Mouse (Mus musculus) ovary, postnatal 10 days (tissue): Measurements from ENCODE around the gene Foxn4.

Experiments used
- DNase-seq: peaks from one replicate; pipeline ENCODE4 v3.0.0; 2022; ENCODE audit warnings: low spot score

Foxn4 gene

DNA sequence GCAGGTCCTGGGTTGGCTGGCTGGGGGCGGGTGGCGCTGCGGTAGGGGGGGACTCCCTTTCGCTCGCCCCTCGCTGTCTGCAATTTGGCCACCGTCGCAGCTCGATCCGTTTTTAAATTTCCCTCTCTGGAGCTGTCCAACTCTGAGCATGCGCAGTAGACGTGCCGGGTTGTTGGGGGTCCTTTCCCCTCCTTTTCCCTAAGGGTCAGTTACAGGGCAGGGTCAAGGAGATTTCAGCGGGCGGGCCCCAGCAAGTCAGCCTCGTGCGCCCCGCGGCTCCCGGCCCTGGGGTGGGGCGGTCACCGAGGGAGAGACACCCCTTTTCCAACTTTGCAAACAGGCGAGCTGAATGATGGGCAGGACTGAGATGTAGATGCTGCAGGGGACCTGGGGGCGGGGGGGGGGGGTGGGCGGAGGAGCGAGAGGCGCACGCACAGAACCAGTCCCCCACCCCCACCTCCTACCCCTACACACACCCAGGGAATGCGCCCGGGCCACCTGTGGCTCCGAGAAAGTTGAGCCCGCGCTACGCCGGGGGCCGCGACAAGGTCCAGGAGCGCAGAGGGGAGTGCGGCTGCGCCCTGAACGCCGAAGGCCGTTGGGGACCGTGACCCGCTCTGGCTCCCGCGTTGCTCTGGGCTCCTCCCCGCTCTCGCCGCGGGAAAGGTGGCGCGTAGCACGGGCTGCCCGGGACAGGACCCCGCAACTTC, at the start of gene Foxn4:
Gene Foxn4, minus strand, starts transcription at position 115 of the 710 bp plus-strand sequence.
- no peak for DNase-seq

DNA sequence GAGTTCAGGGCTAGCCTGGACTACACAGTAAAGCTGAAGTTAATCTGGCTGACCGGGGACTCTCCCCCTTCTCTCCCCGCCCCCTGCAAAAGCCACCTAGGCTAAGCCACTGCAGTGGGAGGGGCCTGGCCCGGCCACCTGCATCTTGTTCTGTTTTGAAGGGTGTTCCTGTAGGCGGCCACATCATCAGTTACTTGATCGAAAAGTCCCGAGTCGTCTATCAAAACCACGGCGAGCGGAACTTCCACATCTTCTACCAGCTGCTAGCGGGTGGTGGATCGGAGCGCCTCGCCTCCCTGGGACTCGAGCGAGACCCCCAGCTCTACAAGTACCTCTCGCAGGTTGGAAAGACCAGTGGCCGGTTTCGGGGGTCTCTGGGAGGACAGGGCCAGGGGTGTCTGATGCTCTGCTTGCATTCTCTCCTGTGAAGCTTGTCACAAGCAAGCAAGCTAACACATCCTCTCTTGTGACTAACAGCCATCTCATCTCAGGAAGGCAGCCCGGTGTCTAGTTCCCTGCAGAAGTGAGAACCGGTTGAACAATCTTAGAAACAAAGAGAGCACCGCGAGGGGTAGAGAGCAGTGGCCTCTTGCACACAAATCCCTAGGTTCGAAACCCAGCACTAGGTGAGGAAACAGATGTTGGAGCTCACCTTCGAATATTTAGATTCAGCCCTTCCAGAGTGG, 49.6 kb upstream of the Foxn4 start:
- DNase-seq, result no peak

- DNase-seq, result no peak
These were observed 36.1 kb upstream of the Foxn4 start for GRCm38 (mm10) chr5:114309680-114310036.

GRCm38 (mm10) chr5:114308765-114309679, 35.4 kb upstream of the Foxn4 start:
- no peak for DNase-seq

GRCm38 (mm10) chr5:114306496-114306895, 32.9 kb upstream of the Foxn4 start:
- DNase-seq, result no peak

DNA sequence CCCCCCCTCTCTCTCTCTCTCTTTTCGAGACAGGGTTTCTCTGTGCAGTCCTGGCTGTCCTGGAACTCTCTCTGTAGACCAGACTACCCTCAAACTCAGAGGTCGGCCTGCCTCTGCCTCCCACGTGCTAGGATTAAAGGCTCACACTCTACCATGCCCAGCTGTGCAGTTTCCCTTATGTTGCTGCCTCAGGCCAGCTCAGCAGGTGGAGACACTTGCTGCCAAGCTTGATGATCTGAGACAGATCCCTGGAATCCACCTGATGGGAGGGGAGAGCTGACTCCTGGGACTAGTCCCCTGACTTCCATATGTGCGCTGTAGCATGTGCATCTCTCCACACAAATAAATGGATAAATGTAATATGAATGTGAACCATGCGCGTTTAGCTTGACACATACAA, 29.6 kb upstream of the Foxn4 start:
- DNase-seq, result no peak

GRCm38 (mm10) chr5:114299883-114300610, 26.4 kb upstream of the Foxn4 start:
- no peak for DNase-seq

DNA sequence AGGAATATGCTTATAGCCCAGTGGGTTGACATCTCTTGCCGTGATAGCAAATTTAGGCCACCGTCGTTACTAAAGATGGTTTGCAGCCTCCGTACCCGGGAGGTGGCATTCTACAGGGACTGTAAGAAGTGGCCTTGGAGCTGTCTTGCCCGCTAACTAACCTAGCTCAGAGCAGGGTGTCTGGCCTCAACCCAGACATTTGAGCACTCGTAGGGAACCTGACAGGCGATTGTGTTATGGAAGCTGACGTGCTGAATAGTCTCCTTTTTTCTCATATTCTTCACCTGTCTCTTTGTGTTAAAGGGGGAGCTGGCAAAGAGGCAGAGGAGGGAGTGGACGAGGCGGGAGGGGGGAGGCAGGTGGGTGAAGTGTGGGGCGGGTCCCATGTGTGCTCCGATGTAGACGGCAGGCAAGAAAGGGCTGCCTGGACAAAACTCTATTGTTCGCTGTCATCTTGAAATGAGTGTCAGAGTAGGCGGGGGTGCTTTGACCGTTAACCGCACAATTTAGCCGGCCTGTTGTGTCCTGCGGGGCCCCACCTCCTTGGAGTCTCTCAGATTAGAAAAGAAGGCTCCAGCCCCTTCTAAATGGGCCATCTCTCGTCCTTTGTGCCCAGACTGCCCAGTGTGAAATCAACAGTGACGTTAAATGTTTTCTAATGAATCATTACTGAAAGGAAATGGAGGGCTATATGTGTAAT, 25.7 kb upstream of the Foxn4 start:
- no peak for DNase-seq

DNA sequence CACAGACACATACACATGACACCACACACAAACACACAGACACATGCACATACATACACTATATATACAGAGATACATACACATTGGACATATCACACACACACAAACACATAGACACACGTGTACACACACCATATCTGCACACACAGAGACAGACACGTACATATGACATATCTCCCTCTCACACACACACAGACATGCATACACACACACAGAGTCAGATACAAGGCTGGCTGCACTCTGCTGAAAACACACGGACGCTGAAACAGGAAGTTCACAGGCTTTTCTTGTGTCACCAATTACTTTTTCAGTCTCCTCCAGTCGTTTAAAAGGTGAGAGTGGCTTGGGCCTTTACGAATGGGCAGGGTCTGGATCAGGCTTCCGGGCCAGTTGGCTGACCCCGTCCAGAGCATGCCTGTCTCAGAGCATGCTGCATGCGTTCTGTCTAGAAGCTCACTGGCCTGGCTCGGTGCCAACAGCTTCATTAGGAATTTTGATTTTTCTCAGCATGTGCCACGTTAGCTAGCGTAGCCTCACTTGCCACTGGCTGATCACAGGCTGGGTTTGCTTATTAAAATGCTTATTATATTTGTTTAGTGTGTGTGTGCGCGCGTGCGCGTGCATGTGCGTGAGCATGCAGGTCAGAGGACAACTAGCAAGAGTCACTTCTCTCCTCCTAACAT, 24.7 kb upstream of the Foxn4 start:
- no peak for DNase-seq

GRCm38 (mm10) chr5:114296693-114297631, 23.4 kb upstream of the Foxn4 start:
- no peak for DNase-seq

DNA sequence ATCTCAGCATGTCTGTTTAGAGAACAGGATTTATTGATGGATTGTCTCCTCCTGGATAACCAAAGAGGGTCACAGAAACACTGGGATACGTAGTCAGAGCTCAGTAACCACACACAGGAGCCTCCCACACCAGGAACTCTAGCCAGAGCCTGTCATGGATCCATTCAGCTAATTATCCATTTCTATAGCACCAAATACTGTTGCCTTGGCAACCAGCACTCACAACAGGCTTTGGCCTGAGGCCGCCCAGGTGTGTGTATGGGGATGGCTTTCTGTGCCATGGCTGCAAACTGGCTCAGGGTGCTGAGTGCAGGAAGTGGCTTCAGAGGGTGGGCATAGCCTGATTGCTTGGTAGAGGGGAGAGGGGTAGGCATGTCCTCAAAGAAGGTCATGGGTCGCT, 16.4 kb upstream of the Foxn4 start:
- DNase-seq, result no peak

DNA sequence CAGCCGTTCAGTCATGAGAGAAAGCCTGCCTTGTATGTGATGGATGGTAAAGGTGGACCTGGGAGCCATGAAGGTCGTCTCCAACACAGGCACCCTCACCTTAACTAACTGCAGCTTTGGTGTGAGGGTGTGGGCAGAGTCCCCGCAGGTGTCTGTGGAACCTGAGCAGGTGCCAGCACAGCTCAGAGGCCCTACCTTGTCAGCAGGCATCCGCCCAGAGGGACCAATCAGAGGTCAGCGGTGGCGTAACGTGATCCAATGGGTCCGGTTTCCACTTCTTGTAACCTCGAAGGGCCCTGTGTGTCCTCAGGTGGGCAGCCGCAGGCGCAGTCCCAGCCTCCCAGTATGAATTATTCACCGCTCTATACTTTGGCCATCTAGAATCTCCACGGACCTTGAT, 15.3 kb upstream of the Foxn4 start, which contains the start of gene Myo1h:
Gene Myo1h, plus strand, starts transcription at position 293 of the 400 bp plus-strand sequence.
- no peak for DNase-seq

DNA sequence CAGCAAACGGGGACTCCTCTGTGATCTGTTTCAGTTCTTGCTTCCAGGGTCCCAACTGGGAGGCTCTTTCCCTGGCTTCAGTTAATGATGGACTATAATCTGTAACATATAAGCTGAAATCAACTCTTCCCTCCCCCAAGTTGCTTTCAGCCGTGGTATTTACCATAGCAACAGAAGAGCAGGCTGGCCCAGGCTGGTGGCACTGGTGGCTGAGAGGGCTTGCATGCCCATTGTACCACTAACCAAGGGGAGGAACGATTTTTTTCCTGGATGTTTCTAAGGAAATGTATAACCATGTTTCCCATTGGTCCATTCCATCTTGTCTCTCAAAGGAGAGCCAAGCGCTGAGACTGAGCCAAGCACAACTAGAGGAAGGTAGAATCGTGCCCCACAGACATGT, 14.8 kb upstream of the Foxn4 start:
- no peak for DNase-seq

GRCm38 (mm10) chr5:114286872-114287571, 13.4 kb upstream of the Foxn4 start:
- no peak for DNase-seq

- DNase-seq, result no peak
These were observed 12.5 kb upstream of the Foxn4 start for GRCm38 (mm10) chr5:114286102-114286501.

DNA sequence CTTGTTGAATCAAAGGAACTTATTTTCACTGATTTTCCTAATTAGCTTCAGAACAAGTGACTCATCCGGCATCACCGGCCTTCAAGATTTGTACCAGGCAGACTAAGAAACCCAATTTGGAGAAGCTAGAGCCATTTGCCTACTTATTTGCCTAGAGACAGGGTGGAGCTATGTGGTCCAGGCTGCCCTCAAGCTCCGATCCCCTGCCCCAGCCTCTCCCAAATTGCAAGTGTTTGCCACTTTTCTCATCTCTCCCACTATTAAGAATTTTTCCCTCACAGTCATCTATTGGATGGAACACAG, 11.7 kb upstream of the Foxn4 start:
- DNase-seq, result no peak

DNA sequence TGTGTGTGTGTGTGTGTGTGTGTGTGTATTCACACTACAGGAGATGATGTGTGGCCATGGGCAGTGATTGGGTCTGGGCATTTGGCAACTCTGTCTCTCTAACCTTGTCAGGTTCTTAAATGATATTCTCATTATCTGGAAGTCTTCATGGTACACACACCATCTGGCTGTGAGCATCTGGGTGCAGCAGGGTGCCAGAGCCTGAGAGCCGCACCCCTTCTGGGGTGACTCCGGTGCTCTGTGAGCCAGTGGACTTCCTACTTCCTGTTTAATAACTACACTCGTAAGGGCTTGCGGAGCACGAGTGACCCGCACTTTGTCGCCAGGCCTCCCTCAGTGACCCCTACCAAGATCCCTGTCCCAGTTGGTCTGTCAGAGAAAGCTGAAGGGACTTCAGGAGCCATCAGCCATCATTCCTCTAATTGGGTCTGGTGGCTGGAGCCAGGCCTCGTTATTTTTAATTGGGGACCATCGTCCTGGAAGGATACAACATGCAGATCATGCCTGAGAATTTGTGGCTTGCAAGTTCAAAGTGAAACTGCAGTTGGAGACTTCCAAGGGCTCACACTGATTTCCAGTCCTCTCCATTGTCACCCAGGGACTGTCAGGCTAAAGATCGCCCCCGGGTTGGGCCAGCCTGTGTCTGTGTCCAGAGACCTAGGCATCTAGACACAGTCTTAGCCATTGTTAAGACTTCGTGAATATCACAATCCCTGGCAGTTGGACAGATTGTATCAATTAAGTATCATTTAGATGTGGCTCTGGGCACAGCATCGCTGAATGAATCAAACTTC, 11.2 kb upstream of the Foxn4 start:
- DNase-seq, result no peak

DNA sequence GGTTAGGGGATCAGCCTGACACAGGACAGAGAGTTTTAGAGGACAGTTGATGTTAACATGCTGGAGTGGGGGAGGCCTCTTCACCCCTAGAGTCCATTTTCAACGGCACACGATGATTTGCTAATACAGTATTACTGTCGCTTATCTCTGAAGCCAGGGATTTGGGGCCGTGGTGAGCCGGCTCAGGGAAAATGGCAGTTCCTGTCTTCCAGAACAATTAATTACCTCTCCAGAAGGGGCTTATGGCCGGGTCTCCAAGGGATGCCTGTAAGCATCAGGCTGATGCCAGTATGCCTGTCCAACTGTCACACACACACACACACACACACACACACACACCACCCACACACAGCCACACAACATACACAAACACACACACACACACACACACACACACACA, 8.7 kb upstream of the Foxn4 start:
- DNase-seq, result no peak
